Mouse (Mus musculus): Measurements from ENCODE around the gene Ppp1r12b. TPM values are rescaled to one million over a fixed set of nuclear protein-coding genes. Genes with fewer than 3 reads are reported as not detected.

Gene Ppp1r12b
- polyA plus RNA-seq, 1 experiment from 2014 or later = 10.5 TPM

GRCm38 (mm10) chr1:134783958-134784357 is 171.8 kb downstream of the Ppp1r12b start:
- no peak overlapping the region for H3K4me3 ChIP-seq
- H3K27me3 ChIP-seq = no peaks in the 10 kb centered on the region
- H3K9me3 ChIP-seq = no peaks in the 10 kb centered on the region
- H3K27ac ChIP-seq (replicated peaks) = no peak overlapping the region
- peaks cover 9% of the 10 kb centered on the region; the same call in 1 of the 2 replicates for H3K4me1 ChIP-seq (replicated peaks)
- H3K9ac ChIP-seq = no peak overlapping the region
- H3K4me2 ChIP-seq = no peak overlapping the region
- ATAC-seq (ENCODE audit: low read depth) = no peak
- WGBS = 92% methylated on average over 4 of the region's 4 CpGs
- H3K36me3 ChIP-seq = no peaks in the 10 kb centered on the region

- no peak for ATAC-seq (ENCODE audit: low read depth)
- no peak overlapping the region for H3K27ac ChIP-seq (replicated peaks)
- no peak overlapping the region for H3K9ac ChIP-seq
- 87% methylated on average over 5 of the region's 5 CpGs for WGBS
- no peaks in the 10 kb centered on the region for H3K9me3 ChIP-seq
- H3K27me3 ChIP-seq = no peaks in the 10 kb centered on the region
- peaks cover 5% of the 10 kb centered on the region; the same call in 1 of the 2 replicates for H3K4me1 ChIP-seq (replicated peaks)
- no peaks in the 10 kb centered on the region for H3K36me3 ChIP-seq
- no peak overlapping the region for H3K4me3 ChIP-seq
- H3K4me2 ChIP-seq = no peak overlapping the region
Observed at GRCm38 (mm10) chr1:134782797-134783196, 172.9 kb downstream of the Ppp1r12b start.

GRCm38 (mm10) chr1:134777936-134778548 is 177.7 kb downstream of the Ppp1r12b start:
- Histone ChIP-seq H3K9ac (no peak overlapping the region), H3K27ac (replicated peaks) (no peak overlapping the region), H3K27me3 (no peaks in the 10 kb centered on the region), H3K9me3 (no peaks in the 10 kb centered on the region), H3K4me3 (no peak overlapping the region), H3K36me3 (peaks cover 11% of the 10 kb centered on the region), H3K4me2 (no peak overlapping the region), H3K4me1 (replicated peaks) (peaks cover 10% of the 10 kb centered on the region; the same call in 1 of the 2 replicates)
- ATAC-seq (ENCODE audit: low read depth) = no peak
- WGBS = 79% methylated on average over 13 of the region's 13 CpGs

- Histone ChIP-seq H3K9ac (no peak overlapping the region), H3K36me3 (peaks cover 16% of the 10 kb centered on the region), H3K27me3 (no peaks in the 10 kb centered on the region), H3K4me1 (replicated peaks) (peaks cover 10% of the 10 kb centered on the region; the same call in 1 of the 2 replicates), H3K4me2 (no peak overlapping the region), H3K4me3 (no peak overlapping the region), H3K27ac (replicated peaks) (no peak overlapping the region), H3K9me3 (no peaks in the 10 kb centered on the region)
- no peak for ATAC-seq (ENCODE audit: low read depth)
- 87% methylated on average over 9 of the region's 12 CpGs for WGBS
Observed at GRCm38 (mm10) chr1:134777201-134777885, 178.4 kb downstream of the Ppp1r12b start.

- no peak overlapping the region for H3K9ac ChIP-seq
- no peaks in the 10 kb centered on the region for H3K27me3 ChIP-seq
- H3K4me3 ChIP-seq = no peak overlapping the region
- no peak for ATAC-seq (ENCODE audit: low read depth)
- peaks cover 27% of the 10 kb centered on the region for H3K36me3 ChIP-seq
- peaks cover 10% of the 10 kb centered on the region; the same call in 1 of the 2 replicates for H3K4me1 ChIP-seq (replicated peaks)
- H3K27ac ChIP-seq (replicated peaks) = no peak overlapping the region; the same call in 1 of the 2 replicates
- no peak overlapping the region for H3K4me2 ChIP-seq
- WGBS = 38% methylated on average over 3 of the region's 3 CpGs
- no peaks in the 10 kb centered on the region for H3K9me3 ChIP-seq
Observed at GRCm38 (mm10) chr1:134775631-134776030, 180.1 kb downstream of the Ppp1r12b start.

- 36% methylated on average over 6 of the region's 6 CpGs for WGBS
- no peaks in the 10 kb centered on the region for H3K9me3 ChIP-seq
- H3K36me3 ChIP-seq = peaks cover 33% of the 10 kb centered on the region
- ATAC-seq (ENCODE audit: low read depth) = no peak
- H3K4me2 ChIP-seq = no peak overlapping the region
- no peaks in the 10 kb centered on the region for H3K27me3 ChIP-seq
- peaks cover 10% of the 10 kb centered on the region; the same call in 1 of the 2 replicates for H3K4me1 ChIP-seq (replicated peaks)
- H3K9ac ChIP-seq = 0 out of 2 replicates have a peak overlapping the region, but pooled peaks have one; percentile 5
- peak overlapping the region; percentile 6 for H3K27ac ChIP-seq (replicated peaks)
- H3K4me3 ChIP-seq = no peak overlapping the region
Observed at GRCm38 (mm10) chr1:134774728-134775287, 180.9 kb downstream of the Ppp1r12b start.

- H3K4me3 ChIP-seq = no peak overlapping the region
- no peak overlapping the region for H3K4me2 ChIP-seq
- ATAC-seq (ENCODE audit: low read depth) = no peak
- no peaks in the 10 kb centered on the region for H3K9me3 ChIP-seq
- H3K36me3 ChIP-seq = peaks cover 33% of the 10 kb centered on the region
- H3K27ac ChIP-seq (replicated peaks) = 0 out of 2 replicates have a peak overlapping the region, but pooled peaks have one; percentile 6
- 65% methylated on average over 2 of the region's 2 CpGs for WGBS
- H3K9ac ChIP-seq = no peak overlapping the region
- no peaks in the 10 kb centered on the region for H3K27me3 ChIP-seq
- peaks cover 10% of the 10 kb centered on the region; the same call in 1 of the 2 replicates for H3K4me1 ChIP-seq (replicated peaks)
Observed at GRCm38 (mm10) chr1:134774247-134774646, 181.5 kb downstream of the Ppp1r12b start.

GRCm38 (mm10) chr1:134773256-134773655 is 182.5 kb downstream of the Ppp1r12b start:
- Histone ChIP-seq H3K27ac (replicated peaks) (no peak overlapping the region), H3K9me3 (no peaks in the 10 kb centered on the region), H3K4me2 (no peak overlapping the region), H3K4me3 (no peak overlapping the region), H3K4me1 (replicated peaks) (peaks cover 10% of the 10 kb centered on the region; the same call in 1 of the 2 replicates), H3K27me3 (no peaks in the 10 kb centered on the region), H3K9ac (no peak overlapping the region), H3K36me3 (peaks cover 41% of the 10 kb centered on the region)
- ATAC-seq (ENCODE audit: low read depth) = no peak
- WGBS = 56% methylated on average over 12 of the region's 12 CpGs

- 89% methylated on average over 3 of the region's 3 CpGs for WGBS
- Histone ChIP-seq H3K9me3 (no peaks in the 10 kb centered on the region), H3K4me3 (no peak overlapping the region), H3K27me3 (no peaks in the 10 kb centered on the region), H3K27ac (replicated peaks) (no peak overlapping the region), H3K36me3 (peaks cover 45% of the 10 kb centered on the region), H3K4me2 (no peak overlapping the region), H3K9ac (no peak overlapping the region), H3K4me1 (replicated peaks) (peaks cover 10% of the 10 kb centered on the region; the same call in 1 of the 2 replicates)
- ATAC-seq (ENCODE audit: low read depth) = no peak
Observed at GRCm38 (mm10) chr1:134772821-134773220, 182.9 kb downstream of the Ppp1r12b start.

GRCm38 (mm10) chr1:134771999-134772398 is 183.7 kb downstream of the Ppp1r12b start:
- Histone ChIP-seq H3K27ac (replicated peaks) (no peak overlapping the region), H3K27me3 (no peaks in the 10 kb centered on the region), H3K9ac (no peak overlapping the region), H3K4me2 (no peak overlapping the region), H3K4me3 (no peak overlapping the region), H3K36me3 (peaks cover 50% of the 10 kb centered on the region), H3K4me1 (replicated peaks) (peaks cover 10% of the 10 kb centered on the region; the same call in 1 of the 2 replicates), H3K9me3 (no peaks in the 10 kb centered on the region)
- 94% methylated on average over 7 of the region's 7 CpGs for WGBS
- no peak for ATAC-seq (ENCODE audit: low read depth)

GRCm38 (mm10) chr1:134771353-134771752 is 184.4 kb downstream of the Ppp1r12b start:
- Histone ChIP-seq H3K36me3 (peaks cover 49% of the 10 kb centered on the region), H3K9ac (no peak overlapping the region), H3K4me3 (no peak overlapping the region), H3K27me3 (no peaks in the 10 kb centered on the region), H3K4me2 (no peak overlapping the region), H3K27ac (replicated peaks) (no peak overlapping the region), H3K9me3 (no peaks in the 10 kb centered on the region), H3K4me1 (replicated peaks) (peaks cover 10% of the 10 kb centered on the region; the same call in 1 of the 2 replicates)
- ATAC-seq (ENCODE audit: low read depth) = no peak
- WGBS = 78% methylated on average over 6 of the region's 6 CpGs

GRCm38 (mm10) chr1:134770312-134770711 is 185.4 kb downstream of the Ppp1r12b start:
- no peak for ATAC-seq (ENCODE audit: low read depth)
- Histone ChIP-seq H3K4me1 (replicated peaks) (peaks cover 6% of the 10 kb centered on the region; the same call in 1 of the 2 replicates), H3K27ac (replicated peaks) (no peak overlapping the region), H3K9ac (no peak overlapping the region), H3K27me3 (no peaks in the 10 kb centered on the region), H3K4me3 (no peak overlapping the region), H3K4me2 (no peak overlapping the region), H3K9me3 (no peaks in the 10 kb centered on the region), H3K36me3 (peaks cover 47% of the 10 kb centered on the region)
- WGBS = 96% methylated on average over 5 of the region's 5 CpGs
